9 mouse cellular contexts compared by ENCODE assay signal in the genomic region with DNA sequence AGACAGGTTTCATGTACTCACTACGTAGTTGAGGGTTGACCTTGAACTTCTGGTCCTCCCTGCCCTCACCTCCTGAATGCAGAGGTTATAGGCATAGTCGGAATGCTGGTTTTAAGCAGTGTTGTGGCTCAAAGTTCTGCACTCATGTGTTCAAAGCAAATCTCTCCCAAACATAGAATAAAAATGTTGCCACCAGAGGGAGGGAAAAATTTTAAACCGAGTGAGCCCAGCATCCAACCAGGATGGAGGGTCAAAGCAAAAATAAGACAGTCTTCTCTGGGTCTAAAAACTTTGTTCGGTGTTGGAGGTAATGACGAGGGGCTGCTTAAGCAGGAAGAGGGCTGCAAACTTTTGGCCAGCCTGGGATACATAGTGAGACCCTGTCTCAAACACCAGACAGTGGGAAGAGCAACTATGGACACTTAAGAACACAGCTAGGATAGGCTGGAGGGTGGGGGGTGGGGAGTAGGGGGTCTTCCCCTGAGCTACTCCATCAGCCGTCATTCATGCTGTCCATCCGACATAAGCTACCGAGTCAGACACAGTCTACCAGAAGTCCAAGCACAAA. TPM values are rescaled to one million over a fixed set of nuclear protein-coding genes. Genes with fewer than 3 reads are reported as not detected.
DNase-seq lines count a peak whose midpoint lies in the region; ATAC-seq and TF ChIP-seq lines count a peak whose summit lies in the region.
"Had no signal": no experiment of that assay in that cellular context is flagged by ENCODE, and none has a peak within 500 bp of the region (broad histone marks: within the 10 kb centered on the region; RNA-seq: fewer than 3 reads in every experiment).

No protein-coding gene starts in this region.

- H3K27ac ChIP-seq in lung, embryonic 16.5 days (ENCODE audit: low read length): no peak overlapping the region
- H3K27ac ChIP-seq in embryonic facial prominence, embryonic 14.5 days (replicated peaks; ENCODE audit: low read depth, low read length): no peak overlapping the region
- no peak overlapping the region for H3K27ac ChIP-seq in limb, embryonic 11.5 days (replicated peaks; ENCODE audit: low read depth, low read length)
- H3K27ac ChIP-seq in olfactory bulb, adult 2 months (ENCODE audit: insufficient read depth, low read depth, low read length): no peak overlapping the region

- no peak for DNase-seq in lung, postnatal 10 days
- DNase-seq in embryonic facial prominence, embryonic 14.5 days (ENCODE audit: low spot score): no peak
- DNase-seq in limb, embryonic 11.5 days (ENCODE audit: low spot score): no peak
- DNase-seq in left cerebral cortex, postnatal 4 days: no peak

- peak overlapping the region; percentile 79 for H3K4me2 ChIP-seq in lung, embryonic 16.5 days (ENCODE audit: low read depth, low read length)
- peak overlapping the region; percentile 84 for H3K4me2 ChIP-seq in embryonic facial prominence, embryonic 14.5 days (ENCODE audit: low read depth, low read length)
- peak overlapping the region; percentile 77 for H3K4me2 ChIP-seq in limb, embryonic 11.5 days (ENCODE audit: low read depth, severe bottlenecking)

- peaks cover 6% of the 10 kb centered on the region for H3K4me1 ChIP-seq in lung, embryonic 16.5 days (replicated peaks; ENCODE audit: control insufficient read depth, insufficient read depth, low read length)
- peaks cover 6% of the 10 kb centered on the region; the same call in 1 of the 2 replicates for H3K4me1 ChIP-seq in embryonic facial prominence, embryonic 14.5 days (ENCODE audit: control insufficient read depth, insufficient read depth, low read length)
- no peaks in the 10 kb centered on the region for H3K4me1 ChIP-seq in limb, embryonic 11.5 days (ENCODE audit: control insufficient read depth, insufficient read depth, low read length)
- peaks cover 3% of the 10 kb centered on the region for H3K4me1 ChIP-seq in olfactory bulb, adult 2 months (ENCODE audit: control insufficient read depth, insufficient read depth, low read length)

- 37% methylated on average over 8 of the region's 8 CpGs for WGBS in lung, embryonic 16.5 days
- WGBS in embryonic facial prominence, embryonic 14.5 days: 42% methylated on average over 8 of the region's 8 CpGs
- 52% methylated on average over 8 of the region's 8 CpGs for WGBS in limb, embryonic 11.5 days
- WGBS in olfactory bulb, adult 2 months: 52% methylated on average over 8 of the region's 8 CpGs

- no peak for TF ChIP-seq CTCF in olfactory bulb, adult 2 months (IDR thresholded peaks at IDR 0.05; ENCODE audit: insufficient read depth, low read depth, low read length)

- peak overlapping the region; percentile 81 for H3K9ac ChIP-seq in lung, embryonic 16.5 days (ENCODE audit: low read length)
- H3K9ac ChIP-seq in embryonic facial prominence, embryonic 14.5 days (ENCODE audit: low read depth, low read length): peak overlapping the region; percentile 84
- peak overlapping the region; percentile 81 for H3K9ac ChIP-seq in limb, embryonic 11.5 days (ENCODE audit: low read length)

- peak overlapping the region; percentile 80 for H3K4me3 ChIP-seq in lung, embryonic 16.5 days (ENCODE audit: low read length)
- H3K4me3 ChIP-seq in embryonic facial prominence, embryonic 14.5 days (ENCODE audit: low read depth, low read length): peak overlapping the region; percentile 95
- peak overlapping the region; percentile 99 for H3K4me3 ChIP-seq in limb, embryonic 11.5 days (ENCODE audit: low read depth, low read length)
- peak overlapping the region; percentile 59 for H3K4me3 ChIP-seq in olfactory bulb, adult 2 months (ENCODE audit: insufficient read depth, low read depth, low read length)

- no peaks in the 10 kb centered on the region for H3K9me3 ChIP-seq in lung, embryonic 16.5 days (ENCODE audit: control insufficient read depth, low read length)
- H3K9me3 ChIP-seq in embryonic facial prominence, embryonic 14.5 days (ENCODE audit: control insufficient read depth, low read length): no peaks in the 10 kb centered on the region
- H3K9me3 ChIP-seq in limb, embryonic 11.5 days (ENCODE audit: control insufficient read depth, low read length): no peaks in the 10 kb centered on the region

- no peak; the same call in 1 of the 2 replicates for ATAC-seq in lung, embryonic 16.5 days (ENCODE audit: low read depth)
- ATAC-seq in embryonic facial prominence, embryonic 14.5 days (ENCODE audit: low read depth): peak; percentile 66
- ATAC-seq in limb, embryonic 11.5 days (ENCODE audit: insufficient number of reproducible peaks, low FRiP score, low TSS enrichment, low read depth): peak; percentile 61; the same call in 1 of the 2 replicates
- ATAC-seq in activated CD4-positive, CD25-positive, alpha-beta regulatory T cell, adult 4 months: no peak
- no peak for ATAC-seq in inflammation-experienced regulatory T-cells, adult 6 months

- no peaks in the 10 kb centered on the region for H3K27me3 ChIP-seq in lung, embryonic 16.5 days (ENCODE audit: control insufficient read depth, insufficient read depth, low read depth, low read length)
- peaks cover 4% of the 10 kb centered on the region; the same call in 1 of the 2 replicates for H3K27me3 ChIP-seq in embryonic facial prominence, embryonic 14.5 days (replicated peaks; ENCODE audit: control insufficient read depth, insufficient read depth, low read length)
- no peaks in the 10 kb centered on the region for H3K27me3 ChIP-seq in limb, embryonic 11.5 days (ENCODE audit: control insufficient read depth, insufficient read depth, low read length)

- no peak for TF ChIP-seq POLR2A in olfactory bulb, adult 2 months (IDR thresholded peaks at IDR 0.05; ENCODE audit: insufficient read depth, low read depth, low read length)

- intact Hi-C loops in left cerebral cortex, postnatal 4 days (cut with DNase I): no loop called here

- no peaks in the 10 kb centered on the region for H3K36me3 ChIP-seq in lung, embryonic 16.5 days (ENCODE audit: control insufficient read depth, insufficient read depth, low read length)
- no peaks in the 10 kb centered on the region for H3K36me3 ChIP-seq in embryonic facial prominence, embryonic 14.5 days (ENCODE audit: control insufficient read depth, insufficient read depth, low read length)
- H3K36me3 ChIP-seq in limb, embryonic 11.5 days (ENCODE audit: control insufficient read depth, insufficient read depth, low read length): no peaks in the 10 kb centered on the region

RNA-seq across cellular contexts. Expression of a gene that starts 0.4 kb away (rescaled TPM):
- 53.4 and 55.2 TPM in 2 replicates for polyA plus RNA-seq in lung, embryonic 16.5 days (2015; fragmentation: Nextera tagmentation; extraction: Ambion mirVana)
- 38.1 and 43.4 TPM in 2 replicates for polyA plus RNA-seq in embryonic facial prominence, embryonic 14.5 days (2014; fragmentation: Nextera tagmentation; extraction: Ambion mirVana)
- 60.4 and 61.8 TPM in 2 replicates for polyA plus RNA-seq in limb, embryonic 11.5 days (2014; fragmentation: Nextera tagmentation; extraction: Ambion mirVana)
- polyA plus RNA-seq in olfactory bulb, adult 2 months (2012; ENCODE audit: insufficient read depth, insufficient read length, low replicate concordance, missing spikeins): not detected in 2 replicates
- 10 to 100 TPM; 21.2 to 27.0 TPM for polyA plus RNA-seq in activated CD4-positive, CD25-positive, alpha-beta regulatory T cell, adult 4 months (2017; shearing (Covaris generic))
- total RNA-seq in left cerebral cortex, postnatal 4 days (2021): 10 to 100 TPM; 65.9 to 67.5 TPM
- 10 to 100 TPM; 18.7 to 31.4 (median 28.0) TPM for polyA plus RNA-seq in inflammation-experienced regulatory T-cells, adult 6 months (2017; shearing (Covaris generic))

RNA-seq across cellular contexts. Expression of a gene that starts 7.7 kb away (rescaled TPM):
- polyA plus RNA-seq in lung, embryonic 16.5 days (2015; fragmentation: Nextera tagmentation; extraction: Ambion mirVana): 0.80 and 0.94 TPM in 2 replicates
- polyA plus RNA-seq in embryonic facial prominence, embryonic 14.5 days (2014; fragmentation: Nextera tagmentation; extraction: Ambion mirVana): not detected in 2 replicates
- polyA plus RNA-seq in limb, embryonic 11.5 days (2014; fragmentation: Nextera tagmentation; extraction: Ambion mirVana): not detected in 2 replicates
- not detected in 2 replicates for polyA plus RNA-seq in olfactory bulb, adult 2 months (2012; ENCODE audit: insufficient read depth, insufficient read length, low replicate concordance, missing spikeins)
- polyA plus RNA-seq in activated CD4-positive, CD25-positive, alpha-beta regulatory T cell, adult 4 months (2017; shearing (Covaris generic)): not detected
- not detected for total RNA-seq in left cerebral cortex, postnatal 4 days (2021)
- under 1 TPM in 1 of 3 experiments, not detected in 2; 0.38 TPM for polyA plus RNA-seq in inflammation-experienced regulatory T-cells, adult 6 months (2017; shearing (Covaris generic))
- total RNA-seq: megakaryocyte-erythroid progenitor cell, adult 5-6 weeks had no signal

RNA-seq across cellular contexts. Expression of a gene that starts 20.0 kb away (rescaled TPM):
- 446 and 448 TPM in 2 replicates for polyA plus RNA-seq in lung, embryonic 16.5 days (2015; fragmentation: Nextera tagmentation; extraction: Ambion mirVana)
- polyA plus RNA-seq in embryonic facial prominence, embryonic 14.5 days (2014; fragmentation: Nextera tagmentation; extraction: Ambion mirVana): 448 and 463 TPM in 2 replicates
- polyA plus RNA-seq in limb, embryonic 11.5 days (2014; fragmentation: Nextera tagmentation; extraction: Ambion mirVana): 706 and 718 TPM in 2 replicates
- not detected in 2 replicates for polyA plus RNA-seq in olfactory bulb, adult 2 months (2012; ENCODE audit: insufficient read depth, insufficient read length, low replicate concordance, missing spikeins)
- polyA plus RNA-seq in activated CD4-positive, CD25-positive, alpha-beta regulatory T cell, adult 4 months (2017; shearing (Covaris generic)): 100 to 1,000 TPM; 290 to 307 TPM
- 100 to 1,000 TPM; 310 to 311 TPM for total RNA-seq in left cerebral cortex, postnatal 4 days (2021)
- 100 to 1,000 TPM; 319 to 323 (median 322) TPM for polyA plus RNA-seq in inflammation-experienced regulatory T-cells, adult 6 months (2017; shearing (Covaris generic))

RNA-seq across cellular contexts. Expression of a gene that starts 20.4 kb away (rescaled TPM):
- 47.4 and 48.2 TPM in 2 replicates for polyA plus RNA-seq in lung, embryonic 16.5 days (2015; fragmentation: Nextera tagmentation; extraction: Ambion mirVana)
- polyA plus RNA-seq in embryonic facial prominence, embryonic 14.5 days (2014; fragmentation: Nextera tagmentation; extraction: Ambion mirVana): 28.0 and 29.9 TPM in 2 replicates
- polyA plus RNA-seq in limb, embryonic 11.5 days (2014; fragmentation: Nextera tagmentation; extraction: Ambion mirVana): 19.6 and 20.9 TPM in 2 replicates
- not detected in 2 replicates for polyA plus RNA-seq in olfactory bulb, adult 2 months (2012; ENCODE audit: insufficient read depth, insufficient read length, low replicate concordance, missing spikeins)
- 10 to 100 TPM; 17.9 to 24.1 TPM for polyA plus RNA-seq in activated CD4-positive, CD25-positive, alpha-beta regulatory T cell, adult 4 months (2017; shearing (Covaris generic))
- 10 to 100 TPM; 14.4 to 17.8 TPM for total RNA-seq in left cerebral cortex, postnatal 4 days (2021)
- polyA plus RNA-seq in inflammation-experienced regulatory T-cells, adult 6 months (2017; shearing (Covaris generic)): 10 to 100 TPM; 14.2 to 23.1 (median 16.5) TPM

RNA-seq across cellular contexts. Expression of a gene that starts 56.9 kb away (rescaled TPM):
- polyA plus RNA-seq in lung, embryonic 16.5 days (2015; fragmentation: Nextera tagmentation; extraction: Ambion mirVana): 12.0 and 12.2 TPM in 2 replicates
- 15.1 and 15.7 TPM in 2 replicates for polyA plus RNA-seq in embryonic facial prominence, embryonic 14.5 days (2014; fragmentation: Nextera tagmentation; extraction: Ambion mirVana)
- 3.1 and 3.4 TPM in 2 replicates for polyA plus RNA-seq in limb, embryonic 11.5 days (2014; fragmentation: Nextera tagmentation; extraction: Ambion mirVana)
- not detected in 2 replicates for polyA plus RNA-seq in olfactory bulb, adult 2 months (2012; ENCODE audit: insufficient read depth, insufficient read length, low replicate concordance, missing spikeins)
- under 1 TPM; 0.15 to 0.29 TPM for polyA plus RNA-seq in activated CD4-positive, CD25-positive, alpha-beta regulatory T cell, adult 4 months (2017; shearing (Covaris generic))
- 10 to 100 TPM; 51.7 to 54.1 TPM for total RNA-seq in left cerebral cortex, postnatal 4 days (2021)
- polyA plus RNA-seq in inflammation-experienced regulatory T-cells, adult 6 months (2017; shearing (Covaris generic)): under 1 TPM; 0.50 to 0.67 (median 0.66) TPM

Comparison
In these comparisons a context has a peak if more than half of its experiments do, and no peak if none do; other contexts are left out.
1. ATAC-seq: peak in embryonic facial prominence, embryonic 14.5 days (single experiment) and limb, embryonic 11.5 days (single experiment); none in lung, embryonic 16.5 days (single experiment), activated CD4-positive, CD25-positive, alpha-beta regulatory T cell, adult 4 months (single experiment) and inflammation-experienced regulatory T-cells, adult 6 months (single experiment).
2. RNA of a gene that starts 0.4 kb away (polyA plus RNA-seq): 60.4 to 61.8 TPM in limb, embryonic 11.5 days, 53.4 to 55.2 TPM in lung, embryonic 16.5 days, 38.1 to 43.4 TPM in embryonic facial prominence, embryonic 14.5 days, 18.7 to 31.4 TPM in inflammation-experienced regulatory T-cells, adult 6 months and 21.2 to 27.0 TPM in activated CD4-positive, CD25-positive, alpha-beta regulatory T cell, adult 4 months; not detected in olfactory bulb, adult 2 months; every median in the first group is over 10 times any median in the second.
3. Peak in every context shown above with its lines, with median percentiles within 50 percentile points of each other: H3K4me2 ChIP-seq, H3K4me3 ChIP-seq and H3K9ac ChIP-seq.